Mouse (Mus musculus): ENCODE data around the gene Elp5.

The Elp5 gene

DNA sequence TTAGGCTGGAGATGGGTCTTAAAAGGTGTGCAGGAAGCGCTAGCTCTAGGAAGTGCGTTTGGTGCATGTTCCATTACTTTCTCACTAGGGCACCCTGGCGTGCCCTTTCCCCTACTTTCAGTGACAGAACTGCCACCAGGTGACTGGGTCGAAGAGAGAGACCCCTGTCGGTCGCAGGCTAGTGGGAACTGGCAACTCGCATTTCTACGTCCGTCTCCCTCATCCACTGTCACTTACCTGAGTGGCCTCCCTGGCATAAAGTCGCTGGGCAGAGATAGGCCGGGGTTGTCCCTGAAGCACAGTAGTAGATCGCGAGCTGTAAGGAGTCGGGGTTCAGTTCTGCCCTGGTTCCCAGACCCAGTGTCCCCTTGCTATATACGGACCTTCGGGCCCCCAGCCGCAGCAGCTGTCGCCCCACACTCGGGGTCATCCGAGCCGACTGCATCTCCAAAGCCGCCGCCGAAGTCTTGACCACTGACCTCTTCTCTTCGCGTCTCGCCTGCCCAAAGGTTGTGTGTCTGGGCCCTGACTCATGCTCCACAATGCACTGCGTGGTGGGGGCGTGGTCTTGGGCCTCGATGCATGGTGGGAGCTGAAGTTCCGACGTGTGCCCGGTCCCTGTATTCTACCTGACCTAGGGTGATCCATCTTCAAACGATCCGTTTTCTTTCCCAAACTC lies 32.7 kb upstream of the Elp5 start, which contains the start of gene Acadvl:
TSS of gene Acadvl (minus strand) at position 532 of the 679 bp plus-strand sequence.
- DNase-seq = peak; percentile 90

DNA sequence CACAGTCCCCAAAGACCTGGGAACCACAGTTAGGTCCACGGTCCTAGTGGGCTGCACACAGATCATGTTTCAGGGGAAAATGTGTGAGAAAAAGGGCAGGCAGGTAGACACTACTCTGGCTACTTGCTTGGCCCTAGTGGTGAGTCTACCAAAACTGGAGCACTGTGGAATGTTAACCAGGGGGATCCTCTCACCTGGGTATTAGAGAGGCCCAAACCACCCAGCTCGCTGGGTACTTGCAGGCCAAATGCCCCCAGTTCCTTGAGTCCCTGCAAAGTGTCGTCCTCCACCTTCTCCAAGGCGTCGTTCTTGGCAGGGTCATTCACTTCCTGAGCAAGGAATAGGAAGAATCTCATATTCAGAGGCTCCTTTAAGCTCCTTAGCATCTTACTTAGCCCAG lies 31.7 kb upstream of the Elp5 start:
- no peak for DNase-seq

DNA sequence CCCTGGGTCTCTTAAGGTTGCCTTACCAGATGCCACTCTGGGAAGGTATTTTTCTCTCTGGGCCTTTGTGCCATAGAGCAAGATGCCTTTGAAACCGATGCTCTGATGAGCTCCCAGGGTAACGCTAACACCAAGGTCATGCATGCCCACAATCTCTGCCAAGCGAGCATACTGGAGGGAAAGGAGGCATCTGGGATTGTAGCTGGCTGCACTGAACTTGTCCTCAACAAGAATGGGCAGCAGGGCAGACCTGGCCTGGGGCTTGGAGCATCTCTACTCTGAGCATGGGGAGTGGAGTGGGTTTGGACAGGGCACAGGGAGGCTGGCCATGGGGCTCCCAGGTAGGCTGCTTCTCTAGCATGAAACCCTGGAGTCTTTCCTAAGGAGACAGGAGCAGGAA lies 31.1 kb upstream of the Elp5 start:
- DNase-seq = no peak

DNA sequence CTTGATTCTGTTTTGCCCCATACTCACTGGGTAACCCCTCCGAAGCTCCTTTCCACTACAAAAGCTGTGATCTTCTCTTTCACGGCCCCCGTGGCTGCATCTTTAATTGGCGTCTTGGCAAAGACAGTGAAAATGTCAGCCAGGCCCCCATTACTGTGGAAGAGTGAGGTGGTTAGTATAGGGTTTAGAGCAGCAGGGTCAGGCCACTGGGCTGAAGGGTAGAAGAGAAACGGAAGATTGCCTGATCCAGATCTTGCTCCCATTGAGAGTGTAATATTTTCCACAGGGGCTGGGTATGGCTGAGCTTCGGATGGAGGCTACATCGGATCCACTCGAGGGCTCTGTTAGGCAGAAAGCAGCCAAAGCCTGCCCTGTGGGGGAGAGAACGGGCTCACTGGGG lies 30.6 kb upstream of the Elp5 start:
- no peak for DNase-seq

DNA sequence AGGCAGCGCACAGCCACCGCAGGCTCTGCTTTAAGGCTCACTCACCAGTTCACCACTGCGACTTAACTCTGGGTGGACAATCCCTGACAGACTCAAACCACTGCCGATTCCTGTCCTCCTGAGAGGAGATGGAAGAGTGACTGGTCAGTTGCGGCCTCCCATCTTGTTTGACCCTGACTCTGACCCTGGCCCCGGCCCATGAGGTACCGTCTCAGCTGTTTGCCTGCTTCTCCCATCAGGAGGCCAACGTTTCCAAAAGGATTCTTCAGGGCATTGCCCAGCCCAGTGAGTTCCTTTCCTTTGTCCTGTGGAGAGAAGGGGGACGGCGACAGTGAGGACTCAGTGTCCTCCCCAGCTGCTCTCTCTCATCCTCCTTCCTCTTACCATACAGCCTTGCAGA lies 28.6 kb upstream of the Elp5 start:
- DNase-seq = no peak

DNA sequence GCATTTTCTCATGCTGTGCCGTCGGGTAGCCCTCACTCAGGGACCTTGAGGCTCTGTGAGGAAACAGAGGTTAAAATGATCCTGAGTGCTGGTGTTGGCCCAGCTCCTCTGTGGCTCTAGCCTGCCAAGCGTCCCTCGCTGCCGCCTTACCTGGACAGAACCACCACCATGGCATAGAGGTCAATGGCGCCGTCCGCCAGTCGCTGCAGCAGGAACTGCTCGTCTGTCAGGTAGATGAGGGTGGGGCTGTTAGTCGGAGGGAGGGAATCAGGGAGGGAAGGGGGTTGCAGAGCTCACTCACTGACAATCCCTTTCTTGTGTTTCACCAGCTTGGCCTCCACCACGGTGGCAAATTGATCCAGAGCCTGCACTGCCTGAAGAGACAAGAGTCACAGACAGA lies 28.2 kb upstream of the Elp5 start:
- DNase-seq = no peak

DNA sequence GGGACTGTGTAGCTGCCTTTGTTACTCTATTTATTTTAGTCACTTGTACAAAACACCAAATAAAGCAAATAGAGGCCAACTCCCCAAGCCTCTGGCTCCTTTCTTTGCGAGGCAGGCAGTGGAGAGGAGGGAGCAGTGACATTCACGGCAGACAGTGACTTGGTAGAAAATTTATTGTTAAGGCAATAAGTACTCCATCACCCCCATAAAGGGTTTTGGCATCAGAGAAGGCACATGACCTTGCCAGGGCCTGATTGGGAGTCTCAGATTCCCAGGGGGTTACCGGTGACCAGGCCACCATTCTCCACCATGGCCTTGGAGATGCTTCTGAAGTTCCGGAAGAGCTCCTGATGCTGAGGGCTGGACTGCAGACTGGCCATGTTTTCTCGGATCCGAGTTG lies 27.7 kb upstream of the Elp5 start:
- DNase-seq = no peak

DNA sequence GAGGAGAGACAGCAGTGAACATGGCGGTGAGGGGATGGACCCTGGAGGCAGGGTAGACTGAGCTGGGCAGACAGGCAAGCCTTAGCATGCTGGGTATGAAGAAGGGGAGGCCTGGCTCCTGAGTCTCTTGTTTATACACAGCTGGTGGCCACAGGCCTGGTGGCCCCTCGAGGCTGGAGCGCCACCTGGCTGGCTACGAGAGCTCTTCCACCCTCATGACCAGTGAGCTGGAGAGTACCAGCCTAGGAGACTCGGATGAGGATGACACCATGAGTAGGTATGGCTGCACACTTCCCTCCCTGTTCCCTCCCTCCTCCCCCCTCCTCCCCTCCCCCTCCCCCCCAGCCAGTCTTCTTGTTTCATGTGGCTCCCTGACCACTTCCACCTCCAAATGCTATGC lies 23.2 kb upstream of the Elp5 start:
- DNase-seq = no peak

DNA sequence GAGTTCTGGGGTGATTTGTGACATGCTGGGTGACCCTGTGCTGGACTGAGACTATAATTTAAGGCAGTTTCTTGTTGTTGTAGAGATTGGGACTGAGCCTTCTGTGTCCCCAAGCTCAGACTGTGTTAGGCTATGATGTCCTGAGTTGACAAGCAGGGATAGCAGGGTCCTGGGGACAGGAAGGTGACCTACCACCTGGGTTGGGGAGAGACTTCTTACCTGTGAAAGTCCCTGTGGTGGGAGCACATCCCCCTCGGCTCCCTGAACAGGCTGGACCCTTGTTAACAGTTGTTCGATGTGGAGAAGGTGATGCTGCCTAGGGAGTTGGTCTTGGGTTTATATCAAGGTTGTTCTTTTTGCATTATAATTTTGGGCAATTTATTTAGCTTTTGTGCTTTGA lies 20.2 kb upstream of the Elp5 start:
- DNase-seq = no peak

DNA sequence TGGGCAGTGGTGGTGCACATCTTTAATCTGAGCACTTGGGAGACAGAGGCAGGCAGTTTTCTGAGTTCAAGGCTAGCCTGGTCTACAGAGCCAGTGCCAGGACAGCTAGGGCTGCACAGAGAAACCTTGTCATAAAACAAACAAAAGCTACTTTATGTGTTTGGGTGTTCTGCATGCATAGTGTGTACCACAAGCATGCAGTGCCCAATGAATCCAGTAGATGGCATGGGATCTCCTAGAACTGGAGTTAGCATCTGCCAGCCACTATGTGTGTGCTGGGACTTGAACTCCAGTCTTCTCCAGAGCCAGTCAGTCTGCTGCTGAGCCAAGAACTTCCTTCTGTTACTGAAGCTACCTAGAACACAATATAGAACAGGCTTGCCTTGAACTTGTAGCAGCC lies 19.5 kb upstream of the Elp5 start:
- DNase-seq = no peak

DNA sequence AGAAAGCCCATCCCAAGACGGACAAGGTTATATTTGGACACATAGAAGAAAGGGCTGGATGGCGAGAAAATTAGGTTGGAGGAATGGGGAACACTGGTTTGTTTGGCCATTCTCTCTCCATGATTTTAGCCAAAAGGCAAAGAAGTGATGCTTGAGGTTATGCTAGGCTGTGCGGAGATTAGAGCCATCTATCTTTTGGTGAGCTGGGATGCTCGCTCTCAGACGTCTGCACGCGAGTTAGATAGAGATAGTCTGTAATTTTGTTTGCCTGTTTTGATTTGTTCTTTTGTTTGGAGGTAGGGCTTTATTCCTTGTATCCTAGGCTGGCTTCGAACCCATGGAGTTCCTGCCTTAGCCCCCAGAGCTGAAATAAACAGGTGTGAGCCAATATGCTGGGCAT lies 18.8 kb upstream of the Elp5 start:
- no peak for DNase-seq

DNA sequence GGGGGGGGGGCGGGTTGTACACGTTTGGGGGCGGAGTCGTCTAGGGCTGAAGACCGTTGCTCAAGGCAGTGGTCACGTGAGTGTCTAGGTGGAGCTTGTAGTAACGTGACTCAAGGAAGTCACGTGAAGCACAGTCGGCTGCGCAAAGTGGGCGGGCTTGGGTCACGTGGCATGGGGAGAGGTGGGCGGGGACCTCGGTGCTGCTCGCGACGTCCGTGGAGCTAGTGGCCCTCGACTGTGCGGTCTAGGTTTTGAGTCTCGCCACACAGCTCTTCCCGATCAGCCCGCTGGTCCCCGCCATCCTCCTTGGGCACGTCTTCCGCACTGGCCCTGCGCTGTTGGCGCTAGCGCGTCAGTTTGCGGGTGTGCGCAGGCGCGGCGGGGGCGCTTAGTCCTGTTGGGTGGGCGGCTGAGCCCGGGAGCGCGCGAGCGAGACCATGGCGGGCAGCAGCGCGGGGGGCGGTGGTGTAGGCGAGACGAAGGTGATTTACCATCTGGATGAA lies 18.1 kb upstream of the Elp5 start, which contains the start of gene Dvl2:
TSS of gene Dvl2 (plus strand) at position 200 of the 503 bp plus-strand sequence.
- peak; percentile 93 for DNase-seq

DNA sequence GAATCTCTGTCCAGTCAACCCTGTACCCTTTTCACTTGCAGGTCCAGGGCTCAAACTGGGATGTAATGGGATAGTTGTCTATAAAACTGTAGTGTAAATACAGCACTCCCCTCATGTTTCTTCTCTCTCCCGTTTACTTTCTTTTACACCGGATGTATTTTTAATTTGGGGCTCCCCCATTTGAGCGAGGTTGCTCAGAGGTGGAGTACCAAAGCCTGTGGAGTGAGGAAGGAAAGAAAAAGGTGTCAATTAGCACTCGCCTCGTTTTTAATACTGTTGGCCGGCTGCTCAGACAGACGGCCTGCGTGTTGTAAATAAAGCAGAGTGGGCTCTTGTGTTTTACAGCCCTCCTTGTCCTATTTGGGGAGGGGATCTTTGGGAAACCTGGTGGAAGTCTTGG lies 17.3 kb upstream of the Elp5 start:
- DNase-seq = no peak

DNA sequence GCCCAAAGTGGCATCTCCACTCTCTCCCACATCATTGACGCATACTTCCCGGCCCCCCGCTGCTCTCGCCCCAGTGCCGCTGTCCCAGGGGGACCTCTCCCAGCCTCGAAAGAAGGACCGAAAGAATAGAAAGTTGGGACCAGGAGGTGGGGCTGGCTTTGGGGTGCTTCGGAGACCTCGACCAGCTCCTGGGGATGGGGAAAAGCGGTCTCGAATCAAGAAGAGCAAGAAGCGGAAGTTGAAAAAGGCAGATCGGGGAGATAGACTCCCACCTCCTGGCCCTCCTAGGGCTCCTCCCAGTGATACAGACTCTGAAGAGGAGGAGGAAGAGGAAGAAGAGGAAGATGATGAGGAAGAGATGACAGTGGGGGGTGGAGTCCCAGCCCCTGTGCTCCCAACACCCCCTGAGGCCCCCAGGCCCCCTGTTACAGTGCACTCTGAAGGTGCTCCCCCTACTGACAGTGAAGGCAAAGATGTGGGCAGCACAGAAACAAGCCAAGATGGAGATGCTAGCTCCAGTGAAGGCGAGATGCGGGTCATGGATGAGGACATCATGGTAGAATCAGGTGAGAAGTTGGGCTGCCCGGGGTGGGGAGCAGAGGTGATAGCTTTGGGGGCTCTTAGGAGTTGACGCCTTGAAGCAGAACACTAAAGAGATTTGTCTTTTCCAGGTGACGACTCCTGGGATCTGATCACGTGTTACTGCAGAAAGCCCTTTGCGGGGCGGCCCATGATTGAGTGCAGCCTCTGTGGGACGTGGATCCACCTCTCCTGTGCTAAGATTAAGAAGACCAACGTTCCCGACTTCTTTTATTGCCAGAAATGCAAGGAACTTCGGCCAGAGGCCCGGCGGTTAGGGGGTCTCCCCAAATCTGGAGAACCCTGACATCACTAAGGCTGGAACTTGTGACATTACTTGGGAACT lies 16.5 kb upstream of the Elp5 start:
- peak; percentile 73 for DNase-seq

DNA sequence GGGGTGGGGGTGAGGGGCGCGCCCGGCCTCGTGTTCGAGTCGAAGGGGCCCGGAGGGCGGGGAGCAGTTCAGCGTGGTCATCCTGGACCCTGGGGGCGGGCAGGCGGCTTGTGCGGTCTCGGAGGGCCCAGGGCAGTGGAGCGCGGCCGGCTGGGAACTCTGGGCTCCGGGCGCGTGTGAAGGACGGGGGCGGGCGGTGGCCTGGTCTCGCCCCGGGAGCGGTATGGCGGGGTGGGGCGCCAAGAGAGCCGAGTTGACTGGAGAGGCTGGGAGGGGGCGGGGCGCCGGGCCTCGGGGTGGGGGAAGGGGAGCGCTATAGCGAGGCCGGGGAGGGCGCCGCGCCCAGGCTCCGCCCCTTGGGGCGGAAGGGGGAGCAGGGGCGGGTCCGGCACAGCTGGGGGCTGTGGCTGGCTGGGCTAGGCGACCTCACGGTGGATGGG lies 14.8 kb upstream of the Elp5 start:
- DNase-seq = peak; percentile 84

DNA sequence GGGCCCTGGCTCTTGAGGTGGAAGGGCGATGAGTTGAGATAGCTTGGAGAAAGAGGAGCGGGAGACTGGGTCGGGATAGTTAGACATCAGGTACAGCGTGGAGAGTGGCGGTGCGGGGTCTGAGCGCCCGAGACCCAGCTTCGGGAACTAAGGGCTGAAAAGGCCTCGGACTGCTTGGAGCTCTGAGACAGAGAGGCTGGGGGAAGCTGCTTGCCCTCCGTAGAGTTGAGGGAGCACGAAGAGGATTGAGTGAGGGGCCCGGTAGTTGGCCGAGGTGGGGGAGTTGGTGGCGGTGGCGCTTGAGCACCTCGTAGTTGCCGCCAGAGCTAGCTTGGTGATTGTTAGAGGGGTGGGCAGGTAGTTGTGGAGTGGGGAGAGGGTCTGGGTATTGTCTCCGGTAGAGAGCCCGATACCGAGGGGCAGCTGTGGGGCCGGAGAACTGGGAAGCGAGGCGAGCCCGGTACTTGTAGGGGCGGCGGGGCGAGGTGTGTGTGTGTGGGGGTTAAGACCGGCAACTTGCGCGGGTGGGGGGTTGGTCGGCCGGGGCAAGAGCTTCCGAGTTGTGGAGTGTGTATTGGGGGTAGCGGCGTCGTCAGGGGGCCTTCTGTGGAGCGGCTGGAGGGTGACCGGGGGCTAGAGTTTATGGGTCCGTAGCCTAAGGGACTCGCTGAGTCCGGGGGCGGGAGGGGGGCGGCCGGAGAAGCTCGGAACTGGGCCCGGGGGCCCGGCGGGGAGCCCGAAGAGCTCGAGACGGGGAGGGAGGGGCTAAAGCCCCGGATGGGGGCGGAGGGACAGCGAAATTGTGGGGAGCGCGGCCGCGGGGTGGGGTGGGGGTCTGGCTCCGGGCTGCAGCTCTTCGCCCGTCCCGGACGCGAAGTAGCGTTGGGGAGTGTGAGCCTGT lies 14.1 kb upstream of the Elp5 start:
- peak; percentile 73 for DNase-seq

DNA sequence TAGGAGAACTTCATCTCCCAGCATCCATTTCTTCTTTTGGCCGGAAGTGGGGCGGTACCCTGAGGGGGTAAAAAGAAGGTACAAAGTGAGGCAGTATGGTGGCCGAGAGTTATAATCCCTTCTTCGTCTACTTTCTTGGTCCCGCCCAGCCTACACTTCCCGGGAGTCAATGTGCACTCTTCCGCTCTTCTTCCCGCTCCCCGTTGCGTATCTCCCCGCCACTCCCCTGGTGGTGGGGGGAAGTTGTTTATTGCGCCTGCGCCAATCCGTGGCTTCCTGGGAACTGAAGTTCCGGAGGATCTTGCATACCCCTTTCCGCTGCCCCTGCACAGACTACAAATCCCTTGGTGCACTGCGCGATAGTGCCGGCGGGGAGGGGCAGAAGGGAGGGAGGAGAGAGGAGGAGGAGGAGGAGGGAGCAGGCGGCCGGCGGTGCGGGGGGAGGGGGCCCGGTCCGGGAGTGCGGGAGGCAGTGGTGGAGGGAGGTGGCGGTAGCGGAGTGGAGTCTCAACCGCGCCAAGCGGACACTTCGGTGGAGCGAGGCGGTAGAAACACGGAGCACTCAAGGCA lies 13.2 kb upstream of the Elp5 start, which contains the start of gene Phf23:
TSS of gene Phf23 (plus strand) at position 387 of the 570 bp plus-strand sequence.
- peak; percentile 99 for DNase-seq

DNA sequence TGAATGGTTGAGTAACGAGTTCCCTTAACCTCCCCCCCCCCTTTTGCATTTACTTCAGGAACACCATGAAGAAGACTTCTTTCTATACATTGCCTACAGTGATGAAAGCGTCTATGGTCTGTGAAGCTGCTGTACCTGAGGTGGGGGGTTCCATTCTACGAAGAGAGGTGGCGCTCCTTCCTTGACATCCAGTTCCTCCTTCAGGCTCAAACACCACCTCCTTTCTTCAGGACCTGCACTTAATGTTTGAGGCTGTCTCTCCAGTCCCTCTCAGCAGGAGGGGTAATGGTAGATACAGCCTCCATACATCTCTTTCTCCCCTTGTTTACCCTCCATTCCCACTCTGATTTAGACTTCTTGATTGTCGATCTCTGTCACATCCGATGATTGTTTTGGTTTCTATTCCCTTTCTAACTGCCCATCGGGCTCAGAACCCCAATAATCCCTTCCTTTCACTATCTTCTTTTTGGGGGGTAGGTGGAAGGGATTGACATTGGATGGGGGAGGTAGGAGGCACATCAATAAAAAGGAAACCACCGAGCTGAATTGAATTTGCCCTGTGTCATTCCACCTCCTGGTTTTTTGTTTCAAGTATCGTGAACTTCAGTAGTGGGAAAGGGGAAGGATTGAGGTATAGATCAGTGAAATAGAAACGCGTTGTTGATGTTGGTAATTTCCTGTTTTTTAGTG lies 12.2 kb upstream of the Elp5 start:
- DNase-seq = peak; percentile 57

DNA sequence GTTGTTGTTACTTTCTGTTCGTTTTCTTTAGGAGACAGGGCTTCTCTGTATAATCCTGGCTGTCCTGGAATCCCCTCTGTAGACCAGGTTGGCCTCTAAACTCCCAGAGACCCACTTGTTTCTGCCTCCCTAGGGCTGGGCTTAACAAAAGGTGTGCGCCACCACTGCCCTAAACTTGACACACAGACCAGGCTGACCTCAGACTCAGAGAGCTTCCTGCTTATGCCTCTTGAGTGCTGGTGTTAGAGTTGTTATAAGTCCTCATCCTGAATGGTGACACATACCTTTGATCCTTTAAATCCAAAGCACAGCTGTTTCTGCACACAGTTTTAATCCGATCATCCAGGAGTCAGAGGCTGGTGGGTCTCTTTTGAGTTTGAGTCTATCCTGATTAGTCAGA lies 10.6 kb upstream of the Elp5 start:
- DNase-seq = peak; percentile 40

DNA sequence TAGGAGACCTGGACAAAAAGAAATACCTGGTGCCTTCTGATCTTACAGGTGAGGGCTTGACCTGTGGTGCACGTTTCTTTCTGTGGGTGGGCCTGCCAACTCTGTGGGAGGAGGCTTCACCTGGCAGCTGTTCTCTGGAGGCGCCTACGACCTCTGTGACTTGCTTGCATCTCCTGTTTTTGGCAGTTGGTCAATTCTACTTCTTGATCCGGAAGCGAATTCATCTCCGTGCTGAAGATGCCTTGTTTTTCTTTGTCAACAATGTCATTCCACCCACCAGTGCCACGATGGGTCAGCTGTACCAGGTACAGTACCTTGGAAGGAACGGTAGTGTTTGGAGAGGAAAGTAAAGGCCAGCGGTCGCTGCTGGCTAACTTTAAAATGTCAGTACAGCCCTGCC lies 10.1 kb upstream of the Elp5 start:
- DNase-seq = peak; percentile 73

DNA sequence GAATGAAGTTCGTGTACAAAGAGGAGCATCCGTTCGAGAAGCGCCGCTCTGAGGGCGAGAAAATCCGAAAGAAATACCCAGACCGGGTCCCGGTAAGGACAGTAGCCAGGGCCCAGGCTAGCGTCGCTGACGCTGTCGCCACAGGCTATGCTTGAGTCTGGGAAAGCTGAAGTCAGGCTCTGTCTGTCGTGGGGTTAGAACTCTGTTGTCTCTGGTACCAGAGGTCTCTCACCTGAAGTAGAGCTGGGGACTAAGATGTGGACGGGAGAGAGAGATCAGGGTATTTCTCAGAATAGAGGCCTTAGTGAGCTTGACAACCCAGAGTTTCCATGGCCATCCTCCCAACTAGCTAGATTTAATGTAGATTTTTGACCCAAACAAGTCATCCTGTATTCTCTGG lies 9.4 kb upstream of the Elp5 start:
- DNase-seq = no peak

Data from cerebellum, adult 11-12 months (tissue).